Mouse (Mus musculus) CD4-positive, CD25-positive, alpha-beta regulatory T cell, adult 2 months (primary cell): Measurements from ENCODE around the gene Tpt1.

Source experiments
- DNase-seq: peaks from one replicate; pipeline ENCODE4 v3.0.0-alpha.2; 2012; ENCODE audit warnings: low read depth, low spot score

Tpt1 gene

GRCm38 (mm10) chr14:75876320-75877043 lies 31.6 kb downstream of the Tpt1 start:
- DNase-seq, result peak; percentile 85

GRCm38 (mm10) chr14:75877297-75877696 lies 32.4 kb downstream of the Tpt1 start:
- DNase-seq, result no peak

- no peak for DNase-seq
These were observed 34.1 kb downstream of the Tpt1 start for GRCm38 (mm10) chr14:75878980-75879379.

GRCm38 (mm10) chr14:75881856-75882255 lies 37.0 kb downstream of the Tpt1 start:
- no peak for DNase-seq

GRCm38 (mm10) chr14:75883330-75883729 lies 38.4 kb downstream of the Tpt1 start:
- DNase-seq, result no peak

GRCm38 (mm10) chr14:75883873-75884272 lies 39.0 kb downstream of the Tpt1 start:
- DNase-seq, result no peak

- DNase-seq, result peak; percentile 14
These were observed 47.2 kb downstream of the Tpt1 start for GRCm38 (mm10) chr14:75892118-75892517.
